Mouse (Mus musculus) MEL (cell line): ENCODE measurements around the gene Grid1. TPM values are rescaled to one million over a fixed set of nuclear protein-coding genes. Genes with fewer than 3 reads are reported as not detected.

Experiments used
- DNase-seq: peaks from one replicate; pipeline ENCODE4 v3.0.0; 2011; ENCODE audit warnings: low read depth, low spot score
- H3K27ac ChIP-seq: 2 replicates; pipeline ENCODE4 v1.5.1; 2012; ENCODE audit warnings: low read depth, mild to moderate bottlenecking, control low read depth, low read length, moderate library complexity; ENCODE audit not compliant: control insufficient read depth
- H3K27me3 ChIP-seq, 2 experiments: fragments of 150-350 bp in 1 of 2; sonication (generic) in 1 of 2; 2 replicates each; pipeline ENCODE4 v1.6.1; 2012; ENCODE audit warnings: low read length in 2 of 2, mild to moderate bottlenecking in 2 of 2, improper control_type of control experiment in 1 of 2, moderate library complexity in 1 of 2; ENCODE audit not compliant: insufficient read depth in 2 of 2, control insufficient read depth in 1 of 2
- H3K36me3 ChIP-seq, 2 experiments: 2 replicates each; pipeline ENCODE4 v1.6.1; 2012 to 2014; ENCODE audit warnings: low read length in 2 of 2, improper control_type of control experiment in 1 of 2, inconsistent platforms in 1 of 2, mild to moderate bottlenecking in 1 of 2; ENCODE audit not compliant: insufficient read depth in 2 of 2, control insufficient read depth in 1 of 2
- H3K4me1 ChIP-seq, 2 experiments: fragments of 150-350 bp in 1 of 2; sonication (generic) in 1 of 2; 2 replicates each; pipeline ENCODE4 v1.6.1; 2012; ENCODE audit warnings: low read length in 2 of 2, improper control_type of control experiment in 1 of 2, mild to moderate bottlenecking in 1 of 2; ENCODE audit not compliant: insufficient read depth in 2 of 2, control insufficient read depth in 1 of 2
- H3K4me3 ChIP-seq, 2 experiments: fragments of 150-350 bp in 1 of 2; sonication (generic) in 1 of 2; 2 replicates each; pipeline ENCODE4 v1.5.1; 2012; ENCODE audit warnings: low read depth in 2 of 2, low read length in 2 of 2, mild to moderate bottlenecking in 2 of 2, moderate library complexity in 2 of 2, control low read depth in 1 of 2, improper control_type of control experiment in 1 of 2; ENCODE audit not compliant: control insufficient read depth in 1 of 2, insufficient read depth in 1 of 2
- H3K79me2 ChIP-seq: 2 replicates; pipeline ENCODE4 v1.6.1; 2012; ENCODE audit warnings: mild to moderate bottlenecking, low read length, moderate library complexity; ENCODE audit not compliant: control insufficient read depth, poor library complexity, insufficient read depth
- H3K9ac ChIP-seq: 2 replicates; pipeline ENCODE4 v1.6.1; 2012; ENCODE audit warnings: low read depth, mild to moderate bottlenecking, control low read depth, low read length, moderate library complexity; ENCODE audit not compliant: control insufficient read depth, poor library complexity, severe bottlenecking
- H3K9me3 ChIP-seq: fragments of 150-350 bp; sonication (generic); replicated peaks from 2 replicates; pipeline ENCODE4 v1.6.1; 2012; ENCODE audit warnings: mild to moderate bottlenecking, low read length, improper control_type of control experiment, moderate library complexity; ENCODE audit not compliant: insufficient read depth
- BHLHE40 ChIP-seq: IDR thresholded peaks from 2 replicates; pipeline ENCODE4 v1.6.1; 2012; ENCODE audit warnings: low read depth, mild to moderate bottlenecking, inconsistent platforms, low read length, improper control_type of control experiment, borderline replicate concordance
- CHD2 ChIP-seq: IDR thresholded peaks from 2 replicates; pipeline ENCODE4 v1.6.1; 2011; ENCODE audit warnings: low read length, improper control_type of control experiment
- CTCF ChIP-seq, 3 experiments: IDR thresholded peaks in 2 of 3; conservative IDR thresholded peaks in 1 of 3; 2 replicates each; pipeline ENCODE4 v1.5.1; 2011 to 2012; ENCODE audit warnings: low read length in 3 of 3, low read depth in 2 of 3, mild to moderate bottlenecking in 2 of 3, improper control_type of control experiment in 1 of 3, inconsistent platforms in 1 of 3, mixed read lengths in 1 of 3, moderate library complexity in 1 of 3; ENCODE audit not compliant: control insufficient read depth in 1 of 3, insufficient read depth in 1 of 3, poor library complexity in 1 of 3, severe bottlenecking in 1 of 3
- ELF1 ChIP-seq: IDR thresholded peaks from 2 replicates; pipeline ENCODE4 v1.6.1; 2014; ENCODE audit warnings: low read depth, mild to moderate bottlenecking, inconsistent platforms, low read length, improper control_type of control experiment, moderate library complexity
- EP300 ChIP-seq, 2 experiments: IDR thresholded peaks; 2 replicates each; pipeline ENCODE4 v1.6.1; 2011; ENCODE audit warnings: improper control_type of control experiment in 2 of 2, low read length in 2 of 2, low read depth in 1 of 2, mild to moderate bottlenecking in 1 of 2
- GABPA ChIP-seq: IDR thresholded peaks from 2 replicates; pipeline ENCODE4 v1.6.1; 2012; ENCODE audit warnings: low read depth, mild to moderate bottlenecking, inconsistent platforms, low read length, improper control_type of control experiment, moderate library complexity
- MAFK ChIP-seq: IDR thresholded peaks from 2 replicates; pipeline ENCODE4 v1.6.1; 2011; ENCODE audit warnings: low read depth, mild to moderate bottlenecking, low read length, improper control_type of control experiment, borderline replicate concordance
- MAX ChIP-seq: IDR thresholded peaks from 2 replicates; pipeline ENCODE4 v1.6.1; 2011; ENCODE audit warnings: low read length, improper control_type of control experiment
- MYB ChIP-seq: IDR thresholded peaks from 2 replicates; pipeline ENCODE4 v1.6.1; 2011; ENCODE audit warnings: mild to moderate bottlenecking, low read depth, low read length, improper control_type of control experiment
- MYC ChIP-seq: IDR thresholded peaks from 2 replicates; pipeline ENCODE4 v1.6.1; 2011; ENCODE audit warnings: low read depth, mild to moderate bottlenecking, low read length, improper control_type of control experiment, moderate library complexity
- NELFE ChIP-seq: IDR thresholded peaks from 2 replicates; pipeline ENCODE4 v1.6.1; 2011; ENCODE audit warnings: low read depth, low read length, improper control_type of control experiment
- NRF1 ChIP-seq: IDR thresholded peaks from 2 replicates; pipeline ENCODE4 v1.6.1; 2014; ENCODE audit warnings: low read depth, mild to moderate bottlenecking, inconsistent platforms, low read length, improper control_type of control experiment, moderate library complexity; ENCODE audit not compliant: poor library complexity, insufficient read depth, severe bottlenecking
- RAD21 ChIP-seq: IDR thresholded peaks from 2 replicates; pipeline ENCODE4 v1.6.1; 2011; ENCODE audit warnings: mild to moderate bottlenecking, low read depth, low read length, improper control_type of control experiment
- RCOR1 ChIP-seq: IDR thresholded peaks from 2 replicates; pipeline ENCODE4 v1.6.1; 2012; ENCODE audit warnings: low read depth, mild to moderate bottlenecking, inconsistent platforms, low read length, improper control_type of control experiment
- SIN3A ChIP-seq: IDR thresholded peaks from 2 replicates; pipeline ENCODE4 v1.6.1; 2012; ENCODE audit warnings: low read length, improper control_type of control experiment, inconsistent platforms
- SMC3 ChIP-seq: IDR thresholded peaks from 2 replicates; pipeline ENCODE4 v1.6.1; 2011; ENCODE audit warnings: low read depth, low read length, improper control_type of control experiment
- TAL1 ChIP-seq: IDR thresholded peaks from 2 replicates; pipeline ENCODE4 v1.6.1; 2012; ENCODE audit warnings: mild to moderate bottlenecking, inconsistent platforms, low read length, moderate library complexity, mixed read lengths
- UBTF ChIP-seq: IDR thresholded peaks from 2 replicates; pipeline ENCODE4 v1.6.1; 2012; ENCODE audit warnings: low read depth, mild to moderate bottlenecking, inconsistent platforms, low read length, improper control_type of control experiment, moderate library complexity, borderline replicate concordance; ENCODE audit not compliant: insufficient read depth
- USF1 ChIP-seq: IDR thresholded peaks from 2 replicates; pipeline ENCODE4 v1.6.1; 2014; ENCODE audit warnings: low read depth, mild to moderate bottlenecking, inconsistent platforms, low read length, improper control_type of control experiment, moderate library complexity
- ZC3H11A ChIP-seq: IDR thresholded peaks from 2 replicates; pipeline ENCODE4 v1.6.1; 2012; ENCODE audit warnings: low read depth, mild to moderate bottlenecking, inconsistent platforms, low read length, improper control_type of control experiment
- ZKSCAN1 ChIP-seq: IDR thresholded peaks from 2 replicates; pipeline ENCODE4 v1.6.1; 2012; ENCODE audit warnings: low read depth, mild to moderate bottlenecking, inconsistent platforms, low read length, improper control_type of control experiment, moderate library complexity
- ZMIZ1 ChIP-seq: IDR thresholded peaks from 2 replicates; pipeline ENCODE4 v1.6.1; 2012; ENCODE audit warnings: low read depth, mild to moderate bottlenecking, inconsistent platforms, low read length, improper control_type of control experiment, moderate library complexity
- polyA plus RNA-seq, 2 experiments: library from polyadenylated mRNA; stranded (reverse) in 1 of 2; unstranded in 1 of 2; fragments of >175 nt in 1 of 2; fragments of >200 nt in 1 of 2; gene quantifications; 2 replicates each; pipeline versions ENCODE4 v1.2.1 to v1.2.4; 2012; ENCODE audit warnings: low replicate concordance in 2 of 2, low read depth in 1 of 2; ENCODE audit not compliant: insufficient read length in 2 of 2, insufficient read depth in 1 of 2, missing spikeins in 1 of 2
- total RNA-seq: library from RNA; depleted of rRNA; stranded (reverse); fragments of 300-350 nt; gene quantifications from 2 replicates; pipeline ENCODE4 v1.2.3, GENCODE M21; 2012

The Grid1 gene
- total and polyA plus RNA-seq, 3 experiments: not detected

DNA sequence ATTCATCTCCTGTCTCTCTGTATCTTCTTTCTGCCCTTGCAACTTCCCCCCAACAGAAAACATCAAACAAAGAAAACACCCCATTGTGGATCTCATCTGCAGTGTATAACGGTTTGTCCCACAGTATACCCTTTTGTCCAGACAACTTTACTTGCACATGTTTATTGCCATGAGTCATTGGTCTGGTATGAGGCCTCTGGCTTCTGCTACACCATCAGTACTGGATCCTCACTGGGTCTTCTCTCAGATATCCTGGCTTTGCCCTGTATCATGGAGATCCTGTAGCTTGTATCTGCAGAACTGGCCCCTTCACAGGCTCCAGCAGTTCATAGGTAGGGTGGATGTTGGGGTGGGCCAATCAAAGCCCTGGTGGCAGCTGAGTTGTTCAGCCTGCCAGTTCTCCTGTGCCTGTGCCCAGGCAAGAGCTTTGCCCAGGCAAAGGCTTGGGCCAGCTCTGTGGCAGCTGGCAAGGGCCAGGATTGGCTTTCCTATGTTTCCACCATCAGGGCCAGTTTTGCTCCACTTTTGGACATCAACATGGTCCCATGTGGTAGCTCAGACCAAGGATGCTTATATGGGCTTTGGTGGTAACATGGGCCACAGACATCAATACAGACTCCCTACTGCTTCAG is 26.4 kb upstream of the Grid1 start:
- no peak for DNase-seq
- Histone ChIP-seq H3K36me3 (no peaks in the 10 kb centered on the region), H3K4me1 (no peaks in the 10 kb centered on the region), H3K9me3 (no peaks in the 10 kb centered on the region), H3K79me2 (no peaks in the 10 kb centered on the region), H3K27me3 (no peaks in the 10 kb centered on the region), H3K4me3 (no peak overlapping the region), H3K27ac (no peak overlapping the region), H3K9ac (no peak overlapping the region)
- TF ChIP-seq NRF1 (no peak), ELF1 (no peak)

GRCm38 (mm10) chr14:34810763-34811489 is 9.0 kb upstream of the Grid1 start:
- TF ChIP-seq BHLHE40 (no peak), EP300 (IDR thresholded peaks at IDR 0.05; ENCODE audit: low read depth in 1 of 2, low read length in 2 of 2) (no peak), SMC3 (peak; percentile 75), ZKSCAN1 (no peak), ZMIZ1 (no peak), UBTF (no peak), GABPA (no peak), RCOR1 (no peak), MYB (no peak), TAL1 (no peak), MAX (no peak), USF1 (no peak), MAFK (no peak), NRF1 (peak; percentile 37; the same call in 1 of the 2 replicates), CHD2 (no peak), ZC3H11A (peak; percentile 58; the same call in 1 of the 2 replicates), CTCF (IDR thresholded peaks at IDR 0.05 in 2 of 3, conservative IDR thresholded peaks at IDR 0.05 in 1 of 3; ENCODE audit: control insufficient read depth in 1 of 3, insufficient read depth in 1 of 3, low read depth in 2 of 3, low read length in 3 of 3, poor library complexity in 1 of 3, severe bottlenecking in 1 of 3) (peak; percentile 78 to 94 (median 78)), MYC (no peak), ELF1 (no peak), SIN3A (no peak), NELFE (no peak), RAD21 (peak; percentile 86)
- no peaks in the 10 kb centered on the region for H3K79me2 ChIP-seq
- no peaks in the 10 kb centered on the region for H3K9me3 ChIP-seq
- no peak overlapping the region for H3K27ac ChIP-seq
- no peaks in the 10 kb centered on the region for H3K4me1 ChIP-seq
- H3K9ac ChIP-seq: no peak overlapping the region
- H3K4me3 ChIP-seq: no peak overlapping the region
- H3K36me3 ChIP-seq: no peaks in the 10 kb centered on the region
- no peaks in the 10 kb centered on the region for H3K27me3 ChIP-seq
- DNase-seq: peak; percentile 77
